Mouse (Mus musculus) heart, adult 18-20 months (tissue): ENCODE results near the gene Iqce. TPM values are rescaled to one million over a fixed set of nuclear protein-coding genes. Genes with fewer than 3 reads are reported as not detected.

Source experiments
- DNase-seq, 2 experiments: peaks; one replicate each; pipeline ENCODE4 v3.0.0; 2021 to 2022; ENCODE audit warnings: mixed read lengths in 1 of 2
- total RNA-seq, 2 experiments: library from RNA; stranded (reverse); gene quantifications; 2 replicates each; pipeline ENCODE4 v1.2.3; 2021

The Iqce gene
- total RNA-seq, 2 experiments from 2014 or later: 4.0 to 5.3 TPM

DNA sequence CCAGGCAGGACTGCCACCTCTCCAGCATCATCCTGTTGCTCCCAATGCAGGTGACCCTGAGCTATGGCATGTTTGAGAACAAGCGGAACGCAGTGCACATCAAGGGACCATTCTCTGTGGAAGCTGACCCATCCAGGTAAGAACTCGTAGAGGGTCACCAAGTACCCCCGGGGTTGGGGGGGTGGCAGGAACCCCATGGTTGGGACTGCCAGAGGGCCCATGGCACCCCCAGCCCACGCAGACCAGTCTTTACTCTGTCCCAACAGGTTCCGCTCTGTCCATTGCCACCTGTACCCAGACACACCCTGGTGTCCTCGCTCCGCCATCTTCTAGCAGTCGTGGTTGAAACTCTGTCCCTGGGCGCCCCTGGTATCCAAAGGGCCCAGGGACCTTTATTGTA lies 88.0 kb downstream of the Iqce start:
- no peak for DNase-seq

DNA sequence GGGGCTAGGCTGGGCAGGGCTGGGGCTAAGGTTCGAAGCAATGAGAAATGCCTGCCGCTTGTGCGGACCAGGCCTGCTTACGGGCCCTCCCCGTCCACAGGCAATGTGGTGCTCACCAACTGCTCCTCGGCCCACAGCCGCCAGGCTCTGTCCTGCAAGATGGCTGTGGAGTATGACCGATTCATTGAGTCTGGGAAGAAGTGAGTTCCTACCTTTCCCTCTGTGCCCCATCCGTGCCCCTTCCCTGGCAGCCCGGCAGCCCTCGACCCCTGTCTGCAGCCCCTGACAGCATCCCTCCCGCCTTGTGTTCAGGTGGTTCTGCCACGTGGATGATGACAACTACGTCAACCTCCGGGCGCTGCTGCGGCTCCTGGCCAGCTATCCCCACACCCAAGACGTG lies 90.0 kb downstream of the Iqce start:
- DNase-seq: no peak

Other genes starting within 250 kb of the Iqce start
- 1 to 10 TPM; 4.9 to 6.9 TPM for gene Chst12, start 196.8 kb downstream of the Iqce start, total RNA-seq
- gene Grifin, start 137.3 kb downstream of the Iqce start, total RNA-seq: not detected
- 1 to 10 TPM; 6.7 to 9.9 TPM for gene Lfng, start 95.1 kb downstream of the Iqce start, total RNA-seq
- gene Ttyh3, start 53.3 kb downstream of the Iqce start, total RNA-seq: 1 to 10 TPM; 7.6 to 7.7 TPM
- gene Brat1, start 2.6 kb upstream of the Iqce start, total RNA-seq: 1 to 10 TPM; 6.4 to 7.8 TPM
- under 1 TPM; 0.47 to 0.75 TPM for gene Amz1, start 21.7 kb upstream of the Iqce start, total RNA-seq
- 100 to 1,000 TPM; 126 to 130 TPM for gene Gna12, start 128.1 kb upstream of the Iqce start, total RNA-seq